Mouse (Mus musculus) fat pad, adult 2 months (tissue): ENCODE data around the gene Pcyt2.
"Not testable (repeated sequence)": the region's sequence is repeated elsewhere in the genome, so short reads cannot be mapped to it uniquely, and the experiment has no call there.

Source experiments
- DNase-seq: peaks from one replicate; pipeline ENCODE4 v3.0.0-alpha.2; 2011; ENCODE audit warnings: low read depth, low spot score; ENCODE audit errors: extremely low read depth

The Pcyt2 gene

GRCm38 (mm10) chr11:120583937-120584336 is 33.8 kb downstream of the Pcyt2 start:
- DNase-seq: no peak

DNA sequence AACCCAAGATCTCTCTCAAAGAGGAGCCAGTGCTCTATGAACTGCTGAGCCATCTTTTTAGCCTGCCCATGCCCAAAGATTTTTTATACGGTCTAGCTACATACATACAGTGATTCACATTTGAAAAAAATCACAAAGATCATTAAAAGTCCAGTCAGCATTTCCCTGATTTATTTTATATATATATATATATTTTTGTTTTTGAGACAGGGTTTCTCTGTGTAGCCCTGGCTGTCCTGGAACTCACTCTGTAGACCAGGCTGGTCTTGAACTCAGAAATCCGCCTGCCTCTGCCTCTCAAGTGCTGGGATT is 34.8 kb downstream of the Pcyt2 start:
- not testable (repeated sequence) for DNase-seq

- DNase-seq: no peak
These were observed 35.3 kb downstream of the Pcyt2 start for GRCm38 (mm10) chr11:120582268-120582981.

GRCm38 (mm10) chr11:120581490-120582267 is 36.1 kb downstream of the Pcyt2 start, which contains the start of gene Arhgdia:
TSS of gene Arhgdia (minus strand) at chr11:120581624.
- DNase-seq: no peak

DNA sequence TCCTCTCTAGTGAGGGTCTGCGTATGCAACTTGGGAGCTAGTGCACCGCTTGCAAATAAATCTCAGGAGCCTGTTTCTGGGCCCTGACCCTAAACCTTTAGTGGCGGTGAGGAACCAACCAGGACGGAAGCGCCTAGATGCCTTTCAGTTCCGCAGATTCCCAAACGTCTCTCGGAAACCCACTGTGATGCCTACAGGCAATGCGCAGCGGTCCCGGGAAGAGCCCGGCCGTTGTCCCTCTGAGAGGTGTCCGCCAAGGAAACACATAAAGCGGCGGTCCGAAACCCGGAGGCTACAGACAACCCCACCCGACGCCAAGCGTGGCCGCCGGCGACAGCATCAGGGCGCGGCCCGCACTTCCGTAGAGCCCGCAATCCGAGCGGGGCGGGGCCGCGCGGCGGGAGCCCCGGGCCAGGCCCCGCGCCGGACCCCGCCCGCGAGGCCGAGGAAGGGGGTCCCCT is 36.8 kb downstream of the Pcyt2 start:
- no peak for DNase-seq

- no peak for DNase-seq
These were observed 37.5 kb downstream of the Pcyt2 start for GRCm38 (mm10) chr11:120580190-120580589.

DNA sequence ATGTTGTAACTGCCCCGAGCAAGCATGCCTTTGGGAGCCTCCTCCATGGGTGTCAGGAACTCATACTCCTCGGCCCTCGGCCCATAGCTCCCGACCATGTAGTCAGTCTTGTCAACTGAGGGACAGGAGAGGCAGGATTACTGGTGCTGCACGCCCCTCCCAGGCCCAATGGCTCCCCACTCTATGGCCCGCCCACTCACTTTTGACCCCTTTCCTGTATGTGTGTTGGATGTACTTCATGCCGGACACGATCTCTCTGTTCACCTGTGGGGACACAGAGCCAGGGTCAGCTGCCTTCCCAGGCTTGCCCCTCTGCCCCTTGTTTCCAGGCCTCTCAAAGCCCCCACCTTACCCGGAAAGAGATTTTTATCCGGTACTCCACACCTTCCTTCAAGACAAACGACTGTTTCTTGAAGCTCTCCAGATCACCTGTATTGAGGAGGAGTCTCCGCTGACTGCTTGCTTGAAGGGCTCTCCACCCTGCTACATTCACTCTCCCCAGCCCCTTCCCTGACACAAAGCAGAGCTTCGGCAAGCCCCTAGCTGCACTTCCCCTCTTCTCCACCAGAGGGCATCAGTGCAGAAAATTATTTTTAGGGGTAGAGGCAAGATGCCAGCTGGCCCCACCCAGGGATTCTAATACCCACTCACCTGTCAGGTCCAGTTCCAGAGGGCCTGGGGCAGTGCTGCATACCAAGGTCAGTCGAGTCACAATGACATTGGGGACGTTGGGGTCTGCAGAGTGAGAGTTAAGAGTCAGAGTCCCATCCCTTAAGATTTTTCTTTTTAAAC is 38.2 kb downstream of the Pcyt2 start:
- no peak for DNase-seq

DNA sequence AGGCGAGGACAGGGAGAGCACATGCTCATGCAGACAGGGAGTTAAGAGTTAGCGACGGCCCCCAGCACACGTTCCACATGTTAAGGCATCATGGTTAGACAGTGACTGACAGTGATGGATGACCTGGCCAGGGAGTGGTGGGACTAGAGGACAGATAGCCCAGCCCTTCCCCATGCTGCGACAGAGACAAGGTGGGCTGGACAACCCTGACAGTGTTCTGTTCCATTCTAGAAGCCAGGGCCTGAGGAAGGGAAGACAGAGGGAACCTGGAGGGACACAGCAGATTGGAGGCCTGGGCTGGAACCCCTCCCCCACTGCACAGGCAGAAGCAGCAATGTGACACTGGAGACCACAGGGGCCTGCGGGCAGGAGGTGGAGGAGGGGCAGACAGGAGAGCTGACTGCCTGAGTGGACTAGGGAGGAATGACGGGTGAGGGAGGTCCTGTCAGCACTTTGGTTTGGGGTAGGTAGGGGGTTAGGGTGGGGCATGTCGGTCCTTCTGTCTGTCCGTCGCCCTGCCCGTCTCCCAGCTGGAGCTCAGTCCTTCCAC is 39.0 kb downstream of the Pcyt2 start:
- no peak for DNase-seq

DNA sequence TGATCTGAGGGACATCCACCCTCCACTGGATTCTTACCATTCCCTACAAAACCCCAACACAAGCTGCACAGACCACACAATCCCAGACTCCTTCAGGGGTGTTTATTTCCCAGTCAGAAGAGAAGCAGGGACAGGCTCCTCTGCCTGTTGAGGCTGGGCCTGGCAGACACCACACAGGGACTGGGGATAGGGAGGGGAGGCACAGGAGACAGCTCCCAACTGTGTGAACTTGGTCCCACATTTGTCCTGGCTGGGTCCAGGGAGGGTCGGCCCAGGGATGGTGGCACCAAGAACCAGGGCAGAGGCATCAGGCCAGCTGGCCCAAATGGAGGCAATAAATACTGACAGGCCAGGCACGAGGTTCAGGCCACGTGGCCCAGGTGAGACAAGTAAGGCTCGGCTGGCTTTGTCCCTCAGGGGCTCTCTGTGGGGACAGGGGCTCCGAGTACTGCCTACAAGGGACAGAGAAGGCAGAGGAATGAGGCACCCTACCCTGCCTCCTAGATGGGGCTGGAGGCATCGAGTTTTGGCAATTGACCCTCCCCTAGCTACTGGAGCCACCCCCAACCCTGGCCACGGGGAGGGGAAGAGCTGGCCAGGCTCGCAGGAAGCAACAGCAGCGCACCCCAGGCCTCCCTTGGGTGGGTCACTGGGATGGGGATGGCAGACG is 39.6 kb downstream of the Pcyt2 start:
- DNase-seq: no peak

DNA sequence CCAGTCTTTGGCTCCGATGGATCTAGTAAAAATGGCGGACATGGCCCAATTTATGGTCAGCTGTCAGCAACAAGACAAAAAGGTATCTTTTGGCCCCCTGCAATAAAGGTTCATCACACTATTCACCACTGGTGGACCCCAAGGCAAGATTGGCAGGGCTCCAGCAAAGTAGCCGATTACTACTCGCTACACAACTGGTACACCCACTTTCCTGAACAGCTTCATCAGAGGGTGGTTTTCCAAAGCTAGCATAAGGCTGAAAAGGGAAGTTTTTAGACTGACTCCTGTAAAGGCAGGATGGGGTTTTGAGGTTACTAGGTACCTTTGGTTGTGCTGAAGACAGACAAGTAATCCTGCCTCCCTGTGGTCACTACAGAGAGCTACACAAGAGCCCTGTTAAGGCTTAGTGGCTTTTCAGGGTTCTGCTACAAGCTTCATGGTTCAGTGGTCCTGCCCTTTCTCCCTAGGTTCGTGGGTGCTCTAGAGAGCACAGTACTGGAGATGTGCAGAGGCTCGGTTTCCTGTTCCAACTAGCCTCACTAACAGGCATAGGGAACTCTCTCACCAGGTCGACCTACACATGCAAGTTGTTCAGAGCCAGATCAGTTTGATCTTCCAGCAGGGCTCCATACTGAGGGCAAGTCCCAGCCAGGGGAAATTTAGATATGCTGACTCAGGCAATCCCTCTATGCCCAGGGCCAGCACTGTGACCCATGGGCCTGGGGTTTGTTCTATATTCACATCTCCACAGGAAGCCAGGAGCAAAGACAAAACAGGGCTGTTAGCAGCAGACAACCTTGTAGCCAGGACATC is 40.3 kb downstream of the Pcyt2 start:
- DNase-seq: no peak

GRCm38 (mm10) chr11:120576365-120576981 is 41.3 kb downstream of the Pcyt2 start:
- no peak for DNase-seq

DNA sequence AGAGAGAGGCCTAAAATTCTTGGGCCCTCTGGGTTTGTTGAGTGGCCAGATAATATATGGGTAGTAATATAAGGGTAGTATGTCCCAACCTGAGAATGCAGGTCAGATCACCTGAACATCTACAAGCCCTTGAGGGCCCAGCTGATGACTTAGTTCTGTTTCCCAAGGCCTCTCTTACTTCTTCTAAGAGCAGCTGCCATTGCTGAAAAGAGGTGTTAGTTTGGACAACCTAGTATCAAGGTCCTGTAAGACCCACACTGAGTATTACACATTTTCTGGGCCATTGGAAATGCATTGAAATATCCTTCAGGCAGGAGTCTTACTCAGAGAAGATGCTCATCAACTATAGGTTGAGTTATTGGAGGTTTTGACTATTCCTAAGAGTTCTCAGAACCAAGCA is 41.8 kb downstream of the Pcyt2 start:
- DNase-seq: no peak

GRCm38 (mm10) chr11:120575046-120575445 is 42.7 kb downstream of the Pcyt2 start:
- no peak for DNase-seq

GRCm38 (mm10) chr11:120574278-120574600 is 43.5 kb downstream of the Pcyt2 start:
- no peak for DNase-seq

DNA sequence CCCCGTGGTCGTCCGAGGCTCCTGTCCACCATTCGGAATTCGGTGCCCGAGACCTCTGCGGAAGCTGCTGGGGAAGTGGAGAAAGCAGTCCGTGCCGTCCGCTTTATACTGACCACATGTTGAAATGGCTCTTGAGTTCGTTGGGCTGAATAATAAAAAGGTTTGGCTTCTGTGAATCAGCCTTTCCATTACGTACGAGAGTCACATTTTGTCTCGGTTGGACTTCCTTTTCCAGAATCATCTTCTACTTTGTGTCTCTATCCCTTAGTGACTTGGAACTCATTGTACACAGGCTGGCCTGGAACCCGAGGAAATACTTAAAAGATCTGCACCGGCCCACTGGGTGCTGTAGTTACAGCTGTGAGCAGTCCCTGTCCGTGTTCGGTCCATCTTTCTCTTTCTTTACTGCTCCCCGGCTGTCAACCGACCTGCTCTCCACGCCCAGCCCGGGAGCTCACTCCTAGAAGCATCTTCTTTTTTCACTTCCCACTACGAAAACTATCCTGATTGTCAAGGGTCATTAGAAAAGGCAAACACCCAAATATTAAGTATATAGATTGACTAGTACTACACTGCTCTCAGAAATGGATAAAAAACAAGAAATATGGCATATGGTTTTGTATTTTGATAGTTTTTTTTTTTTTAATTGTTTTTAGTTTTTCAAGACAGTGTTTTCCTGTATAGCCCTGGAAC is 44.0 kb downstream of the Pcyt2 start:
- no peak for DNase-seq

GRCm38 (mm10) chr11:120572752-120573584 is 44.8 kb downstream of the Pcyt2 start, which contains the start of gene P4hb:
TSS of gene P4hb (minus strand) at chr11:120573253.
- peak; percentile 87 for DNase-seq

DNA sequence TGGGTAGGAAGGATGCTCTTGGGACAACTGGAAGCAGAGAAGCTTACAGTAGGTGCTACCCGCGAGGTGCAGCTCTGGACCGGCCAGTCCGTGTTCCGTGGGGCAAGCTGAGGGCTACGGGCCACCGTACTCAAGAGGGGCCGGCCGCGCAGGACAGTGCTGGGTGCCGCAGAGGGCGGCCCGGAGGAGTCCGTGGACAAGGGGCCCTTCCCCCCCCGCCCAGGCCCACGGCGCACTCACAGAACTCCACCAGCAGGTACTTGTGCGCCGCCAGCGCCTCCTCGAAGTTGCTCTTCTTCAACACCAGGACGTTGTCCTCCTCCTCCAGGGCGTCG is 45.4 kb downstream of the Pcyt2 start:
- no peak for DNase-seq

DNA sequence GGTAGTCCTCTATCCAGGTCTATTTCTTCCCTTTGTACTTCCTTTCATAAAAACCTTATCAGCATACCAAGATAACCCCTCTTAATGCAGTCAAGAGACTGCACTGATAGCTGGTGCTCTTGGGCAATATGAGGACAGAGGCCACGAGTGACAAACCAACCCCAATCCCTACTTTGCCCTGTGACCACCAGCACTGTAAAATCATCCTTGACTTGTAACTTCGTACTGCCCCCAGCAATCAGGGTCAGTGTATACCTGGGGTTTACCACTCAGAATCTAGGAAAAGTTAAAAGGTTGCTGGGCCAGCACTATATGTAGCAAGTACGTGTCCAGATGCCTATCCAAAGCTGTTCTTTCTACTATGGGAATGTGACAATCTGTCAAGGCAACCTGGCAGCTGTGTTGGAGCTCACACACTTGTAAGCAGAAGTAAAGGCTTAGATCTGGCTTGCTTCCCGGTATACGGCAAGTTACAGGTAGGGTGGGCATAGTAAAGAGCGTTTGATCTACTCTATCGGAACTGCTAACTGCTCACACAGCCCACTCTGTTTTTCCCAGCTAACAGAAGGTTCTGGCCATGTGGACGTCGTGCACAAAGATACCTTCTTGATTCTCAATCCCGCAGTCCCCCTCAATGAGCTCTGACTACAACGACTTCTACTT is 45.9 kb downstream of the Pcyt2 start:
- no peak for DNase-seq
